Mouse (Mus musculus): ENCODE measurements around the gene Gja5. TPM values are rescaled to one million over a fixed set of nuclear protein-coding genes. Genes with fewer than 3 reads are reported as not detected.

Gja5 gene
- polyA plus RNA-seq (2015; fragmentation: Nextera tagmentation; extraction: Ambion mirVana), result 2.0 and 2.4 TPM in 2 replicates

GRCm38 (mm10) chr3:96904393-96904792 is at the start of gene Gja5:
Gene Gja5 (plus strand): TSS chr3:96904693.
- Histone ChIP-seq H3K9me3 (replicated peaks; ENCODE audit: control insufficient read depth, low read length, poor library complexity, severe bottlenecking) (no peaks in the 10 kb centered on the region), H3K4me3 (ENCODE audit: low read depth, low read length) (peak within 1 kb of the TSS; percentile 97), H3K36me3 (ENCODE audit: control insufficient read depth, insufficient read depth, low read length) (no peaks in the 10 kb centered on the region), H3K27ac (ENCODE audit: low read length) (peak within 1 kb of the TSS; percentile 73), H3K4me1 (ENCODE audit: control insufficient read depth, insufficient read depth, low read length) (peaks cover 9% of the 10 kb centered on the region), H3K27me3 (ENCODE audit: control insufficient read depth, insufficient read depth, low read depth, low read length) (peaks cover 5% of the 10 kb centered on the region), H3K4me2 (ENCODE audit: low read length) (peak within 1 kb of the TSS; percentile 68), H3K9ac (ENCODE audit: low read depth, low read length) (peak within 1 kb of the TSS; percentile 99)
- peak; percentile 25 for ATAC-seq
- WGBS, result 18% methylated on average over 14 of the region's 14 CpGs

- 72% methylated on average over 3 of the region's 3 CpGs for WGBS
- no peaks in the 10 kb centered on the region for H3K4me1 ChIP-seq (ENCODE audit: control insufficient read depth, insufficient read depth, low read length)
These were observed 48.7 kb upstream of the Gja5 start for GRCm38 (mm10) chr3:96855833-96856232.

DNA sequence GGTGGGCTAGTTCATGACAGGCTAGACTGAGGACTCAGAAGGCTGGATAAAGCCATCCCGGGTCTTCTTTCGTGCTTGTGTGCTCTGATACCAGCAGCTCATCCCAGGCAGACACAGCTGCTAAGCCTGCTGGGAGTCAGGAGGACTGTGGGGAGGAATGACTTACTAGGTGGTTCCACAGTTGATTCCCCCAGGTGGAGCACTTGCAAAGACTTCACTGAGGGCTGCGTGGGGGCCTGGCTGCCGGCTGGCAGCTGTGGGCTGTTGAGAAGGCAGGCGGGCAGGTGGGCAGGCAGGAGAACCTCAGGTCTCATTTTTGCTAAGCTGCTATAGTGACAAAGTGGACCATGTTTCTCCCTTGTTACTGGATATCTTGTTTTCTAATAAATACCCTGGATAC is 44.0 kb upstream of the Gja5 start:
- H3K36me3 ChIP-seq (ENCODE audit: control insufficient read depth, insufficient read depth, low read length), result no peaks in the 10 kb centered on the region
- H3K4me1 ChIP-seq (ENCODE audit: control insufficient read depth, insufficient read depth, low read length), result no peaks in the 10 kb centered on the region
- no peak overlapping the region for H3K9ac ChIP-seq (ENCODE audit: low read depth, low read length)
- H3K9me3 ChIP-seq (replicated peaks; ENCODE audit: control insufficient read depth, low read length, poor library complexity, severe bottlenecking), result no peaks in the 10 kb centered on the region
- H3K4me2 ChIP-seq (ENCODE audit: low read length), result no peak overlapping the region
- H3K4me3 ChIP-seq (ENCODE audit: low read depth, low read length), result no peak overlapping the region
- no peak overlapping the region for H3K27ac ChIP-seq (ENCODE audit: low read length)
- H3K27me3 ChIP-seq (ENCODE audit: control insufficient read depth, insufficient read depth, low read depth, low read length), result no peaks in the 10 kb centered on the region
- 97% methylated on average over 5 of the region's 5 CpGs for WGBS
- no peak for ATAC-seq

More at GRCm38 (mm10) chr3:96855833-96856232, 48.7 kb upstream of the Gja5 start:
- no peaks in the 10 kb centered on the region for H3K36me3 ChIP-seq (ENCODE audit: control insufficient read depth, insufficient read depth, low read length)
- H3K9me3 ChIP-seq (replicated peaks; ENCODE audit: control insufficient read depth, low read length, poor library complexity, severe bottlenecking), result no peaks in the 10 kb centered on the region
- no peak overlapping the region for H3K27ac ChIP-seq (ENCODE audit: low read length)
- H3K4me2 ChIP-seq (ENCODE audit: low read length), result no peak overlapping the region
- no peak for ATAC-seq
- no peaks in the 10 kb centered on the region for H3K27me3 ChIP-seq (ENCODE audit: control insufficient read depth, insufficient read depth, low read depth, low read length)
- H3K9ac ChIP-seq (ENCODE audit: low read depth, low read length), result no peak overlapping the region
- H3K4me3 ChIP-seq (ENCODE audit: low read depth, low read length), result no peak overlapping the region

DNA sequence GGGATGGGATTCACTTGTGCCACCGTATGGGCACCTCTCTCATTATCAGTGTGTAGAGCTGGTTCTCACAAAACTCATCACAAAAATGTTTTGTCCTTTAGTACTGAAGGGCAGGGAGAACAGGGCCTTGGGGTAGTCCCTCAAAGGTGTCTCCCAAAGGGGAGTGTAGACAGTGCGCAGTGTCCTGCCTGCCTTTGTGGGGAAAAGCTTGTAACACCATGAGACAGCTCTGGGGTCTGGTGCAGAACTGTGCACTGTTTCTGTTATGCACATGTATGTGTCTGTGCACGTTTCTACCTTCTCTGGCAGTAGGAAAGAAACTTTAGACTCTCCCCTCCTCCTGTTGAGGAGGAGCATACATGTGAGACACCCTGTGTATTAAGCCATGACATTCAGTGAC is 36.6 kb upstream of the Gja5 start:
- Histone ChIP-seq H3K4me3 (ENCODE audit: low read depth, low read length) (no peak overlapping the region), H3K4me1 (ENCODE audit: control insufficient read depth, insufficient read depth, low read length) (no peaks in the 10 kb centered on the region), H3K36me3 (ENCODE audit: control insufficient read depth, insufficient read depth, low read length) (peaks cover 24% of the 10 kb centered on the region), H3K9ac (ENCODE audit: low read depth, low read length) (no peak overlapping the region), H3K4me2 (ENCODE audit: low read length) (no peak overlapping the region), H3K27me3 (ENCODE audit: control insufficient read depth, insufficient read depth, low read depth, low read length) (no peaks in the 10 kb centered on the region), H3K27ac (ENCODE audit: low read length) (no peak overlapping the region), H3K9me3 (replicated peaks; ENCODE audit: control insufficient read depth, low read length, poor library complexity, severe bottlenecking) (no peaks in the 10 kb centered on the region)
- no peak for ATAC-seq
- WGBS, result 90% methylated on average over 3 of the region's 3 CpGs

GRCm38 (mm10) chr3:96868566-96868965 is 35.9 kb upstream of the Gja5 start:
- 93% methylated on average over 8 of the region's 8 CpGs for WGBS
- Histone ChIP-seq H3K27me3 (ENCODE audit: control insufficient read depth, insufficient read depth, low read depth, low read length) (no peaks in the 10 kb centered on the region), H3K4me1 (ENCODE audit: control insufficient read depth, insufficient read depth, low read length) (no peaks in the 10 kb centered on the region), H3K9ac (ENCODE audit: low read depth, low read length) (no peak overlapping the region), H3K36me3 (ENCODE audit: control insufficient read depth, insufficient read depth, low read length) (peaks cover 30% of the 10 kb centered on the region), H3K9me3 (replicated peaks; ENCODE audit: control insufficient read depth, low read length, poor library complexity, severe bottlenecking) (no peaks in the 10 kb centered on the region), H3K4me2 (ENCODE audit: low read length) (no peak overlapping the region), H3K4me3 (ENCODE audit: low read depth, low read length) (no peak overlapping the region), H3K27ac (ENCODE audit: low read length) (no peak overlapping the region)
- no peak for ATAC-seq

DNA sequence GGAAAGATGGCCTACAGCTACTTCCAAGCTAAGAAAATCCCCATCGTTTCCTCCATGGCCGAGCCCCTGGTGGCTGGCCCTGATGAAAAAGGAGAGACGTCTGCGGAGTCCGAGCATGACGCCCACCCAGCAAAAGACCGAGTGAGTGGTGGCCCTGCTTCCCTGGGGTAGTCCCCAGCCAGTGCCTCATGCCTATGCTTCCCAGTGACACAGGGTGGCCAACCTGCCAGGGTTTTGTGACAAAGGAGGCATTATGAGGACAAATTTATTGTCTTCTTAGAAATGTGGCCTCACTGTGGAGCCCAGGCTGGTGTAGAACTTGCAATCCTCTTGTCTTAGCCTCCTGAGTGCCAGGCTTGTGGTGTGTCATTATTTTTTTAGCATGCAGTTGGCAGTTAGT is 35.4 kb upstream of the Gja5 start:
- H3K27ac ChIP-seq (ENCODE audit: low read length), result no peak overlapping the region
- H3K4me3 ChIP-seq (ENCODE audit: low read depth, low read length), result no peak overlapping the region
- H3K4me2 ChIP-seq (ENCODE audit: low read length), result no peak overlapping the region
- no peaks in the 10 kb centered on the region for H3K9me3 ChIP-seq (replicated peaks; ENCODE audit: control insufficient read depth, low read length, poor library complexity, severe bottlenecking)
- peaks cover 32% of the 10 kb centered on the region for H3K36me3 ChIP-seq (ENCODE audit: control insufficient read depth, insufficient read depth, low read length)
- no peaks in the 10 kb centered on the region for H3K27me3 ChIP-seq (ENCODE audit: control insufficient read depth, insufficient read depth, low read depth, low read length)
- H3K4me1 ChIP-seq (ENCODE audit: control insufficient read depth, insufficient read depth, low read length), result no peaks in the 10 kb centered on the region
- ATAC-seq, result no peak
- 95% methylated on average over 7 of the region's 7 CpGs for WGBS
- no peak overlapping the region for H3K9ac ChIP-seq (ENCODE audit: low read depth, low read length)

- ATAC-seq, result no peak
- H3K36me3 ChIP-seq (ENCODE audit: control insufficient read depth, insufficient read depth, low read length), result peaks cover 38% of the 10 kb centered on the region
- 95% methylated on average over 2 of the region's 2 CpGs for WGBS
- H3K9ac ChIP-seq (ENCODE audit: low read depth, low read length), result no peak overlapping the region
- H3K4me2 ChIP-seq (ENCODE audit: low read length), result no peak overlapping the region
- H3K9me3 ChIP-seq (replicated peaks; ENCODE audit: control insufficient read depth, low read length, poor library complexity, severe bottlenecking), result no peaks in the 10 kb centered on the region
- no peak overlapping the region for H3K4me3 ChIP-seq (ENCODE audit: low read depth, low read length)
- H3K4me1 ChIP-seq (ENCODE audit: control insufficient read depth, insufficient read depth, low read length), result no peaks in the 10 kb centered on the region
- H3K27ac ChIP-seq (ENCODE audit: low read length), result no peak overlapping the region
- H3K27me3 ChIP-seq (ENCODE audit: control insufficient read depth, insufficient read depth, low read depth, low read length), result no peaks in the 10 kb centered on the region
These were observed 34.2 kb upstream of the Gja5 start for GRCm38 (mm10) chr3:96870270-96870669.

DNA sequence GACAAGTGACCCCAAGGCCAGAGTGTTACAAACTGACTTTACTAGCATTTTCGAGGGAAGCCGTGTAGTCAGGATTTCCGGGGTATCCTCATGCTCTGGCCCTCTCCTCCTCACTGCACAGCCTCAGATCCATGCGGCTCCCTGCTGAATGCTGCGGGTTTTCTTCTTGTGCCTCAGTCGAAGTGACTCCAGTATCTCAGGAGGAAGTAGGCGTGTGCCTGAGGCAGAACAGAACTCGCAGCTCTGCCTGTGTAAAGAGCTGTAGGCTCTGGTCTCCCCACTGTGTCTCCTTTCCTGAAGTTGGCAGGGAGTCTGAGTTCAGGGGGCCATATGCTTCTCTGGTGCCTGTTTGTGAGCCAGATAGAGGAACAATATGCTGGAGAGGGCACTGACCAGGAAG is 33.4 kb upstream of the Gja5 start:
- Histone ChIP-seq H3K4me2 (ENCODE audit: low read length) (no peak overlapping the region), H3K27ac (ENCODE audit: low read length) (no peak overlapping the region), H3K27me3 (ENCODE audit: control insufficient read depth, insufficient read depth, low read depth, low read length) (no peaks in the 10 kb centered on the region), H3K9me3 (replicated peaks; ENCODE audit: control insufficient read depth, low read length, poor library complexity, severe bottlenecking) (no peaks in the 10 kb centered on the region), H3K4me3 (ENCODE audit: low read depth, low read length) (no peak overlapping the region), H3K9ac (ENCODE audit: low read depth, low read length) (no peak overlapping the region), H3K36me3 (ENCODE audit: control insufficient read depth, insufficient read depth, low read length) (peaks cover 42% of the 10 kb centered on the region), H3K4me1 (ENCODE audit: control insufficient read depth, insufficient read depth, low read length) (no peaks in the 10 kb centered on the region)
- 87% methylated on average over 8 of the region's 8 CpGs for WGBS
- no peak for ATAC-seq

DNA sequence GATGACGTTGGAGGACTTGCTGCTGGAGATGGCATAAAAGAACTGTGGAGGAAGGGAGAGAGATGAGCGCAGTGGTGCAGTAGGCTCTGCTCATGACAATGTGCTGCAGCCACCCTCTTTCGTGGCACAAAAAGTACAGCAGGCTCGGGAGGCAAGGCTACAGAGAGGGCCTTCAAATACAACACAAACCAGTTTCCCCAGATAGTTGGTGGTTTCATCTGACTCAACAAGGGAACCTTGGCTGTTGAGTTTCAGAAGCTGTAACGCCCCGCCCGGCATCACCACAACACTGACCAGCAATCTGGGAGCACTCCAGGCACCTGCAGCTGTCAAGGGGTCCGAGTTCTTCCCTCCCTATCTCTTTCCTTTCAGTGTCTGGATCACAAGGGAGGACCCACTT is 32.0 kb upstream of the Gja5 start:
- no peak overlapping the region for H3K9ac ChIP-seq (ENCODE audit: low read depth, low read length)
- H3K4me1 ChIP-seq (ENCODE audit: control insufficient read depth, insufficient read depth, low read length), result no peaks in the 10 kb centered on the region
- whole genome bisulfite sequencing, result 96% methylated on average over 8 of the region's 8 CpGs
- peaks cover 42% of the 10 kb centered on the region for H3K36me3 ChIP-seq (ENCODE audit: control insufficient read depth, insufficient read depth, low read length)
- H3K4me3 ChIP-seq (ENCODE audit: low read depth, low read length), result no peak overlapping the region
- H3K4me2 ChIP-seq (ENCODE audit: low read length), result no peak overlapping the region
- H3K27ac ChIP-seq (ENCODE audit: low read length), result no peak overlapping the region
- H3K27me3 ChIP-seq (ENCODE audit: control insufficient read depth, insufficient read depth, low read depth, low read length), result no peaks in the 10 kb centered on the region
- H3K9me3 ChIP-seq (replicated peaks; ENCODE audit: control insufficient read depth, low read length, poor library complexity, severe bottlenecking), result no peaks in the 10 kb centered on the region
- ATAC-seq, result no peak

Data from midbrain, embryonic 16.5 days (tissue).